Mouse (Mus musculus) testis, adult 2 months (tissue): ENCODE measurements around the gene Ubac2.

Experiments
- CTCF ChIP-seq: fragments of 200-500 bp; IDR thresholded peaks from 2 replicates; pipeline ENCODE4 v1.5.1; 2012; ENCODE audit warnings: low read depth, mild to moderate bottlenecking, inconsistent platforms, low read length, moderate library complexity; ENCODE audit not compliant: control insufficient read depth, insufficient read depth, insufficient replicate concordance
- POLR2A ChIP-seq: fragments of 200-500 bp; IDR thresholded peaks from 2 replicates; pipeline ENCODE4 v1.6.1; 2012; ENCODE audit warnings: low read depth, mild to moderate bottlenecking, inconsistent platforms, low read length, moderate library complexity; ENCODE audit not compliant: control insufficient read depth

- TF ChIP-seq CTCF: no peak
- no peak for TF ChIP-seq POLR2A
These were observed 118.4 kb downstream of the Ubac2 start for GRCm38 (mm10) chr14:121996786-121997185.
